Mouse (Mus musculus) forebrain, embryonic 11.5 days (tissue): ENCODE measurements around the gene Pif1. TPM values are rescaled to one million over a fixed set of nuclear protein-coding genes. Genes with fewer than 3 reads are reported as not detected.

ENCODE experiments used
- ATAC-seq: fragments of 200-750 bp; cut with Nextera tagmentation; replicated peaks from 2 replicates; pipeline ENCODE4 v1.8.0; 2017; ENCODE audit warnings: moderate TSS enrichment; ENCODE audit not compliant: low FRiP score
- DNase-seq: peaks from one replicate; pipeline ENCODE4 v3.0.0-alpha.2; 2017; ENCODE audit warnings: low spot score
- H3K27ac ChIP-seq: fragments of 300-500 bp; sonication (generic); 2 replicates; pipeline ENCODE4 v1.5.1; 2014; ENCODE audit warnings: low read depth, low read length
- H3K27me3 ChIP-seq: fragments of 300-500 bp; sonication (generic); 2 replicates; pipeline ENCODE4 v1.6.1; 2014; ENCODE audit warnings: mild to moderate bottlenecking, low read length, mixed read lengths; ENCODE audit not compliant: control insufficient read depth, insufficient read depth
- H3K36me3 ChIP-seq: fragments of 300-500 bp; sonication (generic); 2 replicates; pipeline ENCODE4 v1.6.1; 2014; ENCODE audit warnings: mild to moderate bottlenecking, low read length, moderate library complexity, mixed read lengths; ENCODE audit not compliant: control insufficient read depth, insufficient read depth
- H3K4me1 ChIP-seq: fragments of 300-500 bp; sonication (generic); replicated peaks from 2 replicates; pipeline ENCODE4 v1.6.1; 2014; ENCODE audit warnings: low read length, mixed read lengths; ENCODE audit not compliant: control insufficient read depth, insufficient read depth
- H3K4me2 ChIP-seq: fragments of 300-500 bp; sonication (generic); 2 replicates; pipeline ENCODE4 v1.6.1; 2014; ENCODE audit warnings: low read depth, mild to moderate bottlenecking, low read length, moderate library complexity, mixed read lengths; ENCODE audit not compliant: severe bottlenecking
- H3K4me3 ChIP-seq: fragments of 300-500 bp; sonication (generic); 2 replicates; pipeline ENCODE4 v1.5.1; 2014; ENCODE audit warnings: low read depth, low read length
- H3K9ac ChIP-seq: fragments of 300-500 bp; sonication (generic); 2 replicates; pipeline ENCODE4 v1.6.1; 2014; ENCODE audit warnings: low read length
- H3K9me3 ChIP-seq: fragments of 300-500 bp; sonication (generic); 2 replicates; pipeline ENCODE4 v1.6.1; 2016; ENCODE audit warnings: low read length, mixed read lengths; ENCODE audit not compliant: control insufficient read depth
- WGBS: fragments of 180-500 bp; shearing (Covaris S2); extraction: QIAGEN DNeasy Blood & Tissue Kit; methylation state at CpG from one replicate; pipeline ENCODE4 v1.1.7; 2014; 5-methylcytosine and 5-hydroxymethylcytosine counted together
- polyA plus RNA-seq: library from polyadenylated mRNA; unstranded; fragments of >200 nt; fragmentation: Nextera tagmentation; extraction: Ambion mirVana; gene quantifications from 2 replicates; pipeline ENCODE4 v1.2.1, GENCODE M21; 2014

Gene Pif1
- polyA plus RNA-seq: 26.2 and 31.8 TPM in 2 replicates

GRCm38 (mm10) chr9:65586406-65587269 lies at the start of gene Pif1:
Gene Pif1 (plus strand): TSS chr9:65587160.
- Histone ChIP-seq H3K9me3 (no peaks in the 10 kb centered on the region), H3K27me3 (no peaks in the 10 kb centered on the region), H3K4me1 (peaks cover 10% of the 10 kb centered on the region), H3K36me3 (no peaks in the 10 kb centered on the region; the same call in 1 of the 2 replicates), H3K27ac (peak within 1 kb of the TSS; percentile 66), H3K9ac (peak within 1 kb of the TSS; percentile 77), H3K4me2 (peak within 1 kb of the TSS; percentile 96), H3K4me3 (peak within 1 kb of the TSS; percentile 74)
- ATAC-seq (peak; percentile 90), DNase-seq (peak; percentile 91)
- 11% methylated on average over 28 of the region's 28 CpGs for WGBS

DNA sequence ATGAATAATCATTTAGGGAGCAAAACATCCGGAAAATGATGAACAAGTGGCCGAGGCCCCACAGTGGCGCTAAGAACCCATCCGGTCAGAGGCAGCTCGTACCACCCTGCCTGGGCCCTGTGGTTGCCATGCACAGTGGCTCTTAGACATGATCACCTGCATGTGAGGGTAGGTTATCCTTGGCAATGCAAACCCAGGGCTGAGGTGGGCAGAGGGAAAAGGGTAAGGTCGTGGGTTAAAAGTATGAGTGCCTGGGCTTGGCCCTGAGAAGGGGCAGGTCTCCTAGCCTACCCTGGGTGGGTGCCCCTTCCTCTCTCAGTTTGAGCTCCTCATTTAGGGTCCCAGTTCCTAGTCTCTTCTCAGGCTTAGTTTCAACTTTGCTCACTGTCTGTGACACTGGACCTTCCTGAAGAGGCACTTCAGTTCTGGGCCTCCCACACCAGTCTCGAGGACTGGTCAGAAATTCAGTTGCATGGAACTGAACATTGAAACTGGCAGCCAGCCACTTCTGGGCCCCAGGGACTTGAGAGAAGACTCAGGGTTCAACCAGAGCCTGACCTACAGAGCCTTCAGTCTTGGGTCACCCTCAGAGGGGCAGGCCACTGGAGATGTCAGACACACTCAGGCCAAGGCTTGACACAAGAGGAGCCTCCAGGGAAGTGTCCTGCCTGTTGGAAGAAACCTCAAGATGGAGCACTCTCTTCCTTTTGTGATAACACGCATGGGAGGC lies 48.9 kb upstream of the Pif1 start:
- H3K4me3 ChIP-seq: no peak overlapping the region
- no peaks in the 10 kb centered on the region for H3K27me3 ChIP-seq
- DNase-seq (no peak), ATAC-seq (no peak)
- H3K9me3 ChIP-seq: peaks cover 2% of the 10 kb centered on the region; the same call in 1 of the 2 replicates
- H3K9ac ChIP-seq: no peak overlapping the region
- no peak overlapping the region for H3K27ac ChIP-seq
- 94% methylated on average over 8 of the region's 8 CpGs for WGBS
- H3K4me1 ChIP-seq: no peaks in the 10 kb centered on the region
- no peak overlapping the region for H3K4me2 ChIP-seq
- H3K36me3 ChIP-seq: no peaks in the 10 kb centered on the region

DNA sequence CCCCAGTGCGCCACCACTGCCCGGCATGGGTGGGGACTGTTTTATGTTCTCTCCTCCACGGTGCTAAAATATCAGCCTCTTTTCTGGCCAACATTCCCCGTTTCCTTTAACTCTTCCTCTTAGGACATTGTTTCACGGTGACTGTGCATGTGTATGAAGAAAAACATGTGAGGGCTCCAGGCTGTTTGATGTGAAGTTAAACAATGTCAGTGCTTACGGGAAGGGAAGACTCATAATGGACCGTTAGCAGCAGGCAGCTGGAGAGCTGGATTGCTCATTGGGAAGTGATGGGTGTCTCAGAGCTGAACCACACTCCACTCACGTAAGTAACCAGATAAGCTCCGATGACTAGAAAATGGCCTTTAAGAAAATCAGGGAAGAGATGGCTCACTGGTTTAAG lies 47.3 kb upstream of the Pif1 start:
- Histone ChIP-seq H3K9ac (no peak overlapping the region), H3K27me3 (no peaks in the 10 kb centered on the region), H3K36me3 (no peaks in the 10 kb centered on the region), H3K27ac (no peak overlapping the region), H3K4me2 (no peak overlapping the region), H3K9me3 (no peaks in the 10 kb centered on the region), H3K4me3 (no peak overlapping the region), H3K4me1 (no peaks in the 10 kb centered on the region)
- ATAC-seq: no peak
- WGBS: 86% methylated on average over 9 of the region's 9 CpGs
- DNase-seq: no peak

GRCm38 (mm10) chr9:65541126-65542068 lies 45.6 kb upstream of the Pif1 start:
- DNase-seq (no peak), ATAC-seq (no peak)
- Histone ChIP-seq H3K27ac (no peak overlapping the region), H3K4me1 (no peaks in the 10 kb centered on the region), H3K9me3 (no peaks in the 10 kb centered on the region), H3K4me3 (no peak overlapping the region), H3K27me3 (no peaks in the 10 kb centered on the region), H3K9ac (no peak overlapping the region), H3K4me2 (no peak overlapping the region), H3K36me3 (no peaks in the 10 kb centered on the region)
- 77% methylated on average over 13 of the region's 13 CpGs for WGBS

GRCm38 (mm10) chr9:65542111-65542524 lies 44.8 kb upstream of the Pif1 start:
- Histone ChIP-seq H3K27ac (no peak overlapping the region), H3K4me2 (no peak overlapping the region), H3K4me3 (no peak overlapping the region), H3K36me3 (no peaks in the 10 kb centered on the region), H3K4me1 (no peaks in the 10 kb centered on the region), H3K27me3 (no peaks in the 10 kb centered on the region), H3K9ac (no peak overlapping the region), H3K9me3 (no peaks in the 10 kb centered on the region)
- DNase-seq (no peak), ATAC-seq (no peak)
- 85% methylated on average over 7 of the region's 7 CpGs for WGBS

DNA sequence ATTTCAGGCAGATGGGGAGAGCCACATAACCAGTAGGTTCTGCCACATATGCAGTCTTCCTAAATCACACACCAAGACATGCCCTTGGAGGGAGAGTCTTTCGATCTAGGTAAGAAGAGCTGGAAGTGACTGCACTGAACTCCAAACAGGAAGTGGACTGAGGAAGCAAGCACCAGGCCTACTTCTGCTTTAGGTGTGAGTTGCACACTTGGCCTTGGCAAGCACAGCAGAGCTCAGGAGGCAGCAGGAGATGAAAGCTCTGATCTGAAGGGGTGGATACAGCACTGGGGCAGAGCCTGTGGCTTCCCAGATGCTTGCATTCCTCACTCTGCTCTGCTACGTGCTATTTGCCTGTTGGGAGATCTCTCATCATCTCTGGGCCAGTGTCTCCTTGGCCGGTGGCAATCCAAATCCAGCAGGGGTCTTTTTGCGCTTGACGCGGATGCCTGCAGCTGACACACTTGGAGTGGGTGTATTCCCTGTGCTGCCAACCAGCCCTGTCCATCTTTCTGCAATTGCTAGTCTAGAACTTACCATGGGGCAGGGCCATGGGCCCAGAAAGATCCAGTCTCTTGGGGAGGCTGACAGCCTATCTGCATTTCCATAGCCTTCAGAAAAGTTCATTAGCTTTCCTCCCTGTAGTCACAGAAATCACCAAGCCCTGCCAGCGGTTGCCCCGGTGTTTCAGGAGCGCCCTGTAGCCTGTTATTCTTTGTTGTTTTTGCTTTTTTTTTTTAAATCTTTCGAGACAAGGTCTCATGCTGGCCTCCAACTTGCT lies 41.1 kb upstream of the Pif1 start:
- no peak overlapping the region for H3K4me2 ChIP-seq
- H3K36me3 ChIP-seq: no peaks in the 10 kb centered on the region
- no peak overlapping the region for H3K9ac ChIP-seq
- H3K9me3 ChIP-seq: no peaks in the 10 kb centered on the region
- H3K4me3 ChIP-seq: no peak overlapping the region
- no peak overlapping the region for H3K27ac ChIP-seq
- peaks cover 3% of the 10 kb centered on the region; the same call in 1 of the 2 replicates for H3K4me1 ChIP-seq
- no peaks in the 10 kb centered on the region for H3K27me3 ChIP-seq
- WGBS: 80% methylated on average over 10 of the region's 10 CpGs
- DNase-seq: no peak
- ATAC-seq: no peak

DNA sequence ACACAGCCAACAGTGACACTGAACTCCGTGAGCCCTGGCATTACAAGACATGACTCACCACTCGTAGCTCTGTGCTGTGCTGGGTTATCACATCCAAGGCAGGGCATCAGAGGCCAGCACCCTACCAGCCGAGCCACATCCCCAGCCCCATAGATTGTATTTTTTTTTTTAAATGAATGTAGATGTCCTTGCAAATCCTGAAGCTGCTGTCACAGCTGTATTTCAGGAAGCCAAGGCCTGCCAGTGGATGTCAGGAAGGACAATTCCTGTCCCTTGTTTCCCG lies 40.6 kb upstream of the Pif1 start:
- WGBS: 75% methylated on average over 4 of the region's 4 CpGs
- DNase-seq (no peak), ATAC-seq (no peak)
- H3K27ac ChIP-seq: no peak overlapping the region
- H3K4me3 ChIP-seq: no peak overlapping the region
- H3K36me3 ChIP-seq: no peaks in the 10 kb centered on the region
- H3K9ac ChIP-seq: no peak overlapping the region
- H3K27me3 ChIP-seq: no peaks in the 10 kb centered on the region
- H3K9me3 ChIP-seq: no peaks in the 10 kb centered on the region
- peaks cover 3% of the 10 kb centered on the region; the same call in 1 of the 2 replicates for H3K4me1 ChIP-seq
- H3K4me2 ChIP-seq: no peak overlapping the region

DNA sequence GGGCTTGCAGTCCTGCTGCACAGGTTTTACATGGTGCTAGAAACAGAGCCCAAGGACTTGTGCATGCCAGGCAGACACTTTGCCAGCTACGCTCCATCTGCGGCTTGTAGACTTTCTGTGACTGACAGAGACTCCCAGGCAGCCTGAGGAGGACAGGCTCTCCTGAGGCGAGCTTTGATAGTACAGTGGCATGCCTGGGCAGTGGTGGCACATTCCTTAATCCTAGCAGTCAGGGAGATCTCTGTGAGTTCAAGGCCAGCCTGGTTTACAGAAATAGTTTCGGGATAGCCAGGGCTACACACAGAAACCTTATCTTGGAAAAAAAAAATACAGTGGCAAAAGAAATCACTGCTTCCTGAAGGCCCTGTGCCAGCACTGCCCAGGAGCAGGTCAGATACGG lies 39.8 kb upstream of the Pif1 start:
- no peak overlapping the region for H3K27ac ChIP-seq
- no peak for DNase-seq
- no peaks in the 10 kb centered on the region for H3K27me3 ChIP-seq
- ATAC-seq: no peak
- H3K4me1 ChIP-seq: peaks cover 3% of the 10 kb centered on the region; the same call in 1 of the 2 replicates
- H3K36me3 ChIP-seq: no peaks in the 10 kb centered on the region
- no peaks in the 10 kb centered on the region for H3K9me3 ChIP-seq
- WGBS: 84% methylated on average over 5 of the region's 5 CpGs
- H3K9ac ChIP-seq: no peak overlapping the region
- H3K4me2 ChIP-seq: no peak overlapping the region
- no peak overlapping the region for H3K4me3 ChIP-seq
